14 mouse cellular contexts compared by ENCODE assay signal in genomic region chr13:4228441-4228840, GRCm38 (mm10). TPM values are rescaled to one million over a fixed set of nuclear protein-coding genes. Genes with fewer than 3 reads are reported as not detected.
DNase-seq lines count a peak whose midpoint lies in the region; ATAC-seq and TF ChIP-seq lines count a peak whose summit lies in the region.
"Had no signal": no experiment of that assay in that cellular context is flagged by ENCODE, and none has a peak within 500 bp of the region (broad histone marks: within the 10 kb centered on the region; RNA-seq: fewer than 3 reads in every experiment).

Akr1c19 (plus strand) TSS chr13:4228700.

- no peak within 1 kb of the TSS for H3K9ac ChIP-seq in intestine, embryonic 16.5 days (ENCODE audit: low read depth, low read length)
- no peak within 1 kb of the TSS for H3K9ac ChIP-seq in liver, postnatal 0 days (replicated peaks)

- no peaks in the 10 kb centered on the region; the same call in 1 of the 2 replicates for H3K4me1 ChIP-seq in intestine, embryonic 16.5 days (ENCODE audit: control insufficient read depth, insufficient read depth, low read length)
- H3K4me1 ChIP-seq in liver, postnatal 0 days (ENCODE audit: insufficient read depth) = peaks cover 5% of the 10 kb centered on the region; the same call in 1 of the 2 replicates

- no peak for TF ChIP-seq EP300 in liver, postnatal 0 days (IDR thresholded peaks at IDR 0.05; ENCODE audit: low read depth)

- no peaks in the 10 kb centered on the region for H3K36me3 ChIP-seq in intestine, embryonic 16.5 days (ENCODE audit: control insufficient read depth, insufficient read depth, low read length)
- no peaks in the 10 kb centered on the region for H3K36me3 ChIP-seq in liver, postnatal 0 days (replicated peaks; ENCODE audit: insufficient read depth, low read length)
- H3K36me3 ChIP-seq: G1E had no signal

- no peak for TF ChIP-seq CTCF in gastrocnemius, adult 2 months (IDR thresholded peaks at IDR 0.05)
- no peak for TF ChIP-seq CTCF in liver, postnatal 0 days (IDR thresholded peaks at IDR 0.05; ENCODE audit: low read depth)

- no peaks in the 10 kb centered on the region for H3K27me3 ChIP-seq in intestine, embryonic 16.5 days (replicated peaks; ENCODE audit: control insufficient read depth, insufficient read depth, low read length)
- H3K27me3 ChIP-seq in liver, postnatal 0 days (ENCODE audit: insufficient read depth, low read length) = no peaks in the 10 kb centered on the region

- DNase-seq in gastrocnemius, adult 2 months = no peak
- no peak for DNase-seq in gastrocnemius, postnatal 4 days (ENCODE audit: low spot score in 2 of 2)
- peak; percentile 5 for DNase-seq in adipocyte (ENCODE audit: low spot score)
- DNase-seq in liver, postnatal 0 days = no peak
- no peak for DNase-seq in spleen, postnatal 4 days (ENCODE audit: low spot score in 2 of 2)
- no peak for DNase-seq in cerebellum, postnatal 14 days
- DNase-seq in adrenal gland, postnatal 4 days (ENCODE audit: low spot score in 2 of 2) = no peak
- DNase-seq: embryo, embryonic 11 days; midbrain, embryonic 14.5 days had no signal

- no peak within 1 kb of the TSS for H3K4me2 ChIP-seq in intestine, embryonic 16.5 days (ENCODE audit: low read depth, low read length)
- H3K4me2 ChIP-seq in liver, postnatal 0 days (ENCODE audit: low read depth, low read length) = no peak within 1 kb of the TSS

- no peak for ATAC-seq in intestine, embryonic 16.5 days
- ATAC-seq in liver, postnatal 0 days = no peak
- ATAC-seq: forebrain, embryonic 14.5 days had no signal

- H3K9me3 ChIP-seq in intestine, embryonic 16.5 days (ENCODE audit: control insufficient read depth, low read length) = no peaks in the 10 kb centered on the region
- H3K9me3 ChIP-seq in liver, postnatal 0 days (ENCODE audit: low read length) = no peaks in the 10 kb centered on the region
- H3K9me3 ChIP-seq: G1E had no signal

- intact Hi-C loops in gastrocnemius, adult 2 months (cut with DNase I) = no loop called here

- H3K4me3 ChIP-seq in gastrocnemius, adult 2 months = peak within 1 kb of the TSS; percentile 51
- H3K4me3 ChIP-seq in intestine, embryonic 16.5 days (ENCODE audit: low read length) = no peak within 1 kb of the TSS
- no peak within 1 kb of the TSS for H3K4me3 ChIP-seq in liver, postnatal 0 days (ENCODE audit: low read depth, low read length)
- H3K4me3 ChIP-seq: layer of hippocampus, adult 2 months had no signal

- H3K27ac ChIP-seq in gastrocnemius, adult 2 months = peak within 1 kb of the TSS; percentile 56
- H3K27ac ChIP-seq in intestine, embryonic 16.5 days (ENCODE audit: low read length) = no peak within 1 kb of the TSS
- no peak within 1 kb of the TSS for H3K27ac ChIP-seq in liver, postnatal 0 days (ENCODE audit: low read depth)
- H3K27ac ChIP-seq: layer of hippocampus, adult 2 months had no signal

- WGBS in intestine, embryonic 16.5 days = 71% methylated on average over 1 of the region's 1 CpGs
- 29% methylated on average over 1 of the region's 1 CpGs for WGBS in liver, postnatal 0 days (ENCODE audit: insufficient replicate concordance)

RNA-seq across cellular contexts. Expression of gene Akr1c19, which starts in this region (rescaled TPM):
- total RNA-seq in gastrocnemius, adult 2 months (2021) = under 1 TPM in 1 of 2 experiments, not detected in 1; 0.33 TPM
- under 1 TPM; 0.21 to 0.66 TPM for total RNA-seq in gastrocnemius, postnatal 4 days (2021)
- 611 and 704 TPM in 2 replicates for polyA plus RNA-seq in intestine, embryonic 16.5 days (2015; fragmentation: Nextera tagmentation; extraction: Ambion mirVana)
- 13.1 and 15.9 TPM in 2 replicates for polyA plus RNA-seq in liver, postnatal 0 days (2015; fragmentation: Nextera tagmentation; extraction: Ambion mirVana)
- total RNA-seq in adrenal gland, postnatal 4 days (2021) = 1 to 10 TPM; 3.1 to 7.4 TPM
- total RNA-seq: layer of hippocampus, adult 2 months; left cerebral cortex, postnatal 25 days had no signal
- polyA plus RNA-seq: G1E had no signal

Comparison
In these comparisons a context has a peak if more than half of its experiments do, and no peak if none do; other contexts are left out.
1. RNA of gene Akr1c19 (polyA plus RNA-seq): 611 to 704 TPM in intestine, embryonic 16.5 days; 13.1 to 15.9 TPM in liver, postnatal 0 days; every median in the first group is over 10 times any median in the second.